Mouse (Mus musculus) erythroblast, embryonic 14.5 days (primary cell): ENCODE measurements around the gene DXBay18. TPM values are rescaled to one million over a fixed set of nuclear protein-coding genes. Genes with fewer than 3 reads are reported as not detected.
"Not testable (repeated sequence)": the region's sequence is repeated elsewhere in the genome, so short reads cannot be mapped to it uniquely, and the experiment has no call there.

Experiments
- H3K27me3 ChIP-seq: 2 replicates; pipeline ENCODE4 v1.6.1; 2012; ENCODE audit warnings: inconsistent platforms; ENCODE audit not compliant: control insufficient read depth
- H3K36me3 ChIP-seq: 2 replicates; pipeline ENCODE4 v1.6.1; 2012; ENCODE audit warnings: mild to moderate bottlenecking, inconsistent platforms; ENCODE audit not compliant: control insufficient read depth
- H3K4me1 ChIP-seq: 2 replicates; pipeline ENCODE4 v1.6.1; 2012; ENCODE audit warnings: inconsistent platforms; ENCODE audit not compliant: control insufficient read depth
- H3K4me3 ChIP-seq: replicated peaks from 2 replicates; pipeline ENCODE3; 2012; ENCODE audit warnings: moderate library complexity, mild to moderate bottlenecking, inconsistent platforms
- H3K9me3 ChIP-seq: 2 replicates; pipeline ENCODE4 v1.6.1; 2012; ENCODE audit warnings: low read length, inconsistent platforms, mixed read lengths; ENCODE audit not compliant: control insufficient read depth
- polyA plus RNA-seq: library from polyadenylated mRNA; stranded (reverse); fragments of >175 nt; gene quantifications from 2 replicates; pipeline ENCODE4 v1.2.3, GENCODE M21; 2012

The DXBay18 gene
- not detected in 2 replicates for polyA plus RNA-seq

DNA sequence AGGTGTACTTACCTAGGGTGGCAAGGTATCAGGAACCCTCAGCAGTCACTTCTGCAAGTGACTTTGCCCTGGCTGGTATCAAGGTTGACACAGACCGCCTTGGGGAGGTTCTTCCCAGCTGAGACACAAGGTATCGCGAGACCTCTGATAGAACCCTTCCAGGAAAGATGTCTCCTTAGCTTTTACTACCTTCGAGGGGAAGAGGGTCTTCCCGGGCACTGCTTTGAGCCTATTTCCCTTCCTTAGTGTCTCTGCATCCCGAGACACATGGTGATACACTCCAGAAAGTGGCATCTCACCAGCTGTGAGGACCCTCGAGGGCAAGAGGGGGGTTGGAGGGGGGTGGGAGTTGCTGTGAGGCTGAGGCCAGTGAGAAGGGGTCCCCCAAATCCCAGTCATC, at the start of gene DXBay18:
TSS of gene DXBay18 (minus strand) at position 101 of the 400 bp plus-strand sequence.
- H3K9me3 ChIP-seq, H3K4me3 ChIP-seq, H3K4me1 ChIP-seq, H3K27me3 ChIP-seq, H3K36me3 ChIP-seq: not testable (repeated sequence)

DNA sequence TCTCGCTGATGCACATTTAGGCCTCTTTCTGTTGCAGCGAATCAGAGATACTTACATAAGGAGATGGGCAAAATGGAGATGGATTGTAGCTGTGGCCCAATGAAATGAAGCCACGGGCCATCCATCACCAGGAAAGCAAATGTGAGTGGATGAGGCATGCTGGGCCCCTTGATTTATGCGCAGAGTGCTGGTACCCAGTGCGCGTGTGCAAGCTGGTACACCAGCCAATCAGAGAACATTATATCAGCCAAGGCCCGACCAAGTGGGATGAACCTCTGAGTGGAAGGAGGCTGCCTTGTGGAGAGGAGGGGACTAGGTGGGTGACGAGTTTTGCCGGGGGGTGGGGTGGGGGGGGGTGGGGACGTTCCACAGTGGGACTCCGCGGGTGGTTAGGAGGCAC, 42.7 kb upstream of the DXBay18 start, which contains the start of gene Xlr3b:
TSS of gene Xlr3b (plus strand) at position 274 of the 400 bp plus-strand sequence.
- not testable (repeated sequence) for H3K4me3 ChIP-seq, H3K4me1 ChIP-seq, H3K27me3 ChIP-seq

DNA sequence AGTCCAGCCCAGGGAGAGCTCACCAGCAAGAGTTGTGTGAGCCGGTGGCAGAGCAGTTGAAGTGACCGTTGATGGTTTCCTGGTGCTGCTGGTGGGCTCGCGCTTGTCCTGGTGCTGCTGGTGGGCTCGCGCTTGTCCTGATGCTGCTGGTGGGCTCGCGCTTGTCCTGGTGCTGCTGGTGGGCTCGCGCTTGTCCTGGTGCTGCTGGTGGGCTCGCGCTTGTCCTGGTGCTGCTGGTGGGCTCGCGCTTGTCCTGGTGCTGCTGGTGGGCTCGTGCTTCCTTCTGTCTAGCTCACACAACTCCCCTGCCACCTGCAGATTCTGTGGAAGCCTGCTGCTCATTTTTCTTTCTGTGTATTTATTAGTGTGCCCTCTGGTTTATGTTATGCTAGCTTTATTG, 27.6 kb upstream of the DXBay18 start, which contains the start of gene Spin2d:
TSS of gene Spin2d (minus strand) at position 101 of the 400 bp plus-strand sequence.
- not testable (repeated sequence) for H3K4me1 ChIP-seq, H3K9me3 ChIP-seq, H3K27me3 ChIP-seq, H3K36me3 ChIP-seq, H3K4me3 ChIP-seq

More for the DNA sequence above, 42.7 kb upstream of the DXBay18 start, which contains the start of gene Xlr3b:
- H3K36me3 ChIP-seq, H3K9me3 ChIP-seq: not testable (repeated sequence)

DNA sequence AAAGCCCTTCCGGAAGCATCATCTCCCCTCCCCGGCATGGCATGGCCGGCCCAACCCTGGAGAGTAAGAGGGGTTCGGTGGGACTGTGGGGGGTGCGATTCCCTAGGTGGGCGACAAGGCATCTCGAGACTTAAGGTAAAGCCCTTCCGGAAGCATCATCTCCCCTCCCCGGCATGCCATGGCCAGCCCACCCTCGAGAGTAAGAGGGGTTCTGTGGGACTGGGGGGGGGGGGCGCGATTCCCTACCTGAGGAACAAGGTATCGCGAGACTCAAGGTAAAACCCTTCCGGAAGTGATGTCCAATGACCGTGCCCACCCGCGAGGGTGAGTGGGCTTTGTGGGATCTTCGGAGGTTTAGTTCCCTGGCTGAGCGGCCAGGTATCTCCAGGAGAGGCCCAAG, 754 bp downstream of the DXBay18 start, which contains the start of gene Xlr5b:
TSS of gene Xlr5b (plus strand) at position 301 of the 400 bp plus-strand sequence.
- H3K9me3 ChIP-seq, H3K4me3 ChIP-seq, H3K4me1 ChIP-seq, H3K36me3 ChIP-seq, H3K27me3 ChIP-seq: not testable (repeated sequence)

DNA sequence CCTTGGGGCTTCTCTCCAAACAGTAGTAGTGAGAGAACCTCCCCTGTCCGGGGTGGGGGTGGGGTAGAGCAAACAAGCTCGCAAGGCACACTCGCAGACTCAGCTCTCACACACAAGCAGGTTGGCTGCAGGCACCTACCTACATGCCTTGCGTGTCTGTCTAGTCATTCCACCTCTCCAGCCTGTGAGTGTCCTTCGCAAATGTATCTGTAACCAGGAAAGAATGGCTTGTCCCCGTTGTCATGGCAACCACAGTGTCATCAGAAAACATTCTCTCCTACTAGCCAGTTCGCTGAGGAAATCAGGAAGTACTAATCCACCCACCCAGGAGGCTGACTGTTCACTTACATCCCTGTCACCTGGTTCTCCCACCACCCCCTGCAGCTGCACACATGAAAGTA, 6.0 kb downstream of the DXBay18 start:
- not testable (repeated sequence) for H3K9me3 ChIP-seq, H3K36me3 ChIP-seq, H3K4me3 ChIP-seq, H3K27me3 ChIP-seq, H3K4me1 ChIP-seq

DNA sequence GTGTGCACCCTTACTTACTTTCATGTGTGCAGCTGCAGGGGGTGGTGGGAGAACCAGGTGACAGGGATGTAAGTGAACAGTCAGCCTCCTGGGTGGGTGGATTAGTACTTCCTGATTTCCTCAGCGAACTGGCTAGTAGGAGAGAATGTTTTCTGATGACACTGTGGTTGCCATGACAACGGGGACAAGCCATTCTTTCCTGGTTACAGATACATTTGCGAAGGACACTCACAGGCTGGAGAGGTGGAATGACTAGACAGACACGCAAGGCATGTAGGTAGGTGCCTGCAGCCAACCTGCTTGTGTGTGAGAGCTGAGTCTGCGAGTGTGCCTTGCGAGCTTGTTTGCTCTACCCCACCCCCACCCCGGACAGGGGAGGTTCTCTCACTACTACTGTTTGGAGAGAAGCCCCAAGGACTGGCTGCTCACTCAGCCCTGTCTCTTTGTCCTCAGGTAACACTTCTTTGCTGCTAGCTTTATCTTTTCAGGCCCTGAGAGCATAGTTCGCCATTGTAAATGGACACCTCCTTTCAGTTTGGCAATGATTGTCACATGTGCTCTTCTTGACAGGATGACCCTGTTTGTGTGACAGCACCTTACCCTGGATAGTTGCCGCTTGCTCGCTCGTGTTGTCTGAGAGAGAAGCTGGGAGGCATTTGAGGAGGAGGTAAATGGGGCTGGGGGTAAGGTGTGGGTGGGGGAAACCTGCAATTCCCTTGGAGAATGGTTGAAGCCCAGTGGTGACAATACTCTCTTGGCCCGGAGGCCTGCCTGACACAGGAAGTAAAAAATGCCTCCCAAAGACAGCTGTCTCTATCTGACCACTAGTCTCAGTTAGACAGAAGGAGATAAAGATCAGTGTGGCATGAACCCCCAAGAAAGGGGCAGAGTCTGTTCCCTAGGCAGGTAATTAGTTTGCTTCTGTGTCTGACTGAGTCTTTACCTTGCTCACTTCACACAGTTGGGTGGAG, 26.1 kb downstream of the DXBay18 start:
- H3K4me1 ChIP-seq, H3K36me3 ChIP-seq: not testable (repeated sequence)

DNA sequence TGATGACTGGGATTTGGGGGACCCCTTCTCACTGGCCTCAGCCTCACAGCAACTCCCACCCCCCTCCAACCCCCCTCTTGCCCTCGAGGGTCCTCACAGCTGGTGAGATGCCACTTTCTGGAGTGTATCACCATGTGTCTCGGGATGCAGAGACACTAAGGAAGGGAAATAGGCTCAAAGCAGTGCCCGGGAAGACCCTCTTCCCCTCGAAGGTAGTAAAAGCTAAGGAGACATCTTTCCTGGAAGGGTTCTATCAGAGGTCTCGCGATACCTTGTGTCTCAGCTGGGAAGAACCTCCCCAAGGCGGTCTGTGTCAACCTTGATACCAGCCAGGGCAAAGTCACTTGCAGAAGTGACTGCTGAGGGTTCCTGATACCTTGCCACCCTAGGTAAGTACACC, 32.5 kb downstream of the DXBay18 start, which contains the start of gene Gm14685:
TSS of gene Gm14685 (plus strand) at position 301 of the 400 bp plus-strand sequence.
- H3K36me3 ChIP-seq, H3K27me3 ChIP-seq, H3K4me3 ChIP-seq, H3K4me1 ChIP-seq, H3K9me3 ChIP-seq: not testable (repeated sequence)

More for the DNA sequence above, 26.1 kb downstream of the DXBay18 start:
- H3K4me3 ChIP-seq, H3K9me3 ChIP-seq, H3K27me3 ChIP-seq: not testable (repeated sequence)

DNA sequence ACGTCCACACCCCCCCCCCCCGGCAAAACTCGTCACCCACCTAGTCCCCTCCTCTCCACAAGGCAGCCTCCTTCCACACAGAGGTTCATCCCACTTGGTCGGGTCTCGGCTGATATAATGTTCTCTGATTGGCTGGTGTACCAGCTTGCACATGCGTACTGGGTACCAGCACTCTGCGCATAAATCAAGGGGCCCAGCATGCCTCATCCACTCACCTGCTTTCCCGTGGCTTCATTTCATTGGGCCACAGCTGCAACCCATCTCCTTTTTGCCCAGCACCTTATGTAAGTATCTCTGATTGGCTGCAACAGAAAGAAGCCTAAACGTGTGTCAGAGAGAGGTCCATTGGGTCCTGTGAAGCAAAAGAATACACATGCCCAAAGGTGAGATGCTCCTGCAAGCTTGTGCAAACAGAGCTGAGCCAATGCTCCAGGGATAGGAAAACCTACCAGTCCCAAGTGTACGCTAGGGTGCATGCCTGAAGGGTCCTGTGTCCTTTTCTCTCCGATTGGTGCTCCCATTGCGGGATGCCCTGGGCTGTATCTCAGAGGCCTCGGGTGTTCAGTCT, 52.2 kb downstream of the DXBay18 start, which contains the start of gene Xlr3a:
TSS of gene Xlr3a (minus strand) at position 155 of the 568 bp plus-strand sequence.
- H3K4me1 ChIP-seq, H3K4me3 ChIP-seq, H3K9me3 ChIP-seq, H3K27me3 ChIP-seq, H3K36me3 ChIP-seq: not testable (repeated sequence)

Other genes with a start within 250 kb of the DXBay18 start
- gene Cetn2, start 231.0 kb downstream of the DXBay18 start, polyA plus RNA-seq: 0.20 and 0.21 TPM in 2 replicates
- gene Nsdhl, start 230.9 kb downstream of the DXBay18 start, polyA plus RNA-seq: 0.09 and 0.16 TPM in 2 replicates
- 0.01 TPM in 1 of 2 replicates, not detected in the other for gene Zfp185, start 162.1 kb downstream of the DXBay18 start, polyA plus RNA-seq
- gene Pnma5, start 112.3 kb downstream of the DXBay18 start, polyA plus RNA-seq: not detected in 2 replicates
- gene Pnma3, start 84.7 kb downstream of the DXBay18 start, polyA plus RNA-seq: not detected in 2 replicates
- gene Xlr4a, start 67.0 kb downstream of the DXBay18 start, polyA plus RNA-seq: not detected in 2 replicates
- not detected in 2 replicates for gene Xlr3a, start 52.4 kb downstream of the DXBay18 start, polyA plus RNA-seq
- gene Gm14685, start 32.4 kb downstream of the DXBay18 start, polyA plus RNA-seq: not detected in 2 replicates
- gene Xlr5b, start 654 bp downstream of the DXBay18 start, polyA plus RNA-seq: not detected in 2 replicates
- not detected in 2 replicates for gene Spin2d, start 27.5 kb upstream of the DXBay18 start, polyA plus RNA-seq
- not detected in 2 replicates for gene Xlr3b, start 42.8 kb upstream of the DXBay18 start, polyA plus RNA-seq
- gene Xlr4b, start 64.9 kb upstream of the DXBay18 start, polyA plus RNA-seq: not detected in 2 replicates
- gene F8a, start 78.8 kb upstream of the DXBay18 start, polyA plus RNA-seq: 0.45 and 0.53 TPM in 2 replicates
- gene Xlr4c, start 93.7 kb upstream of the DXBay18 start, polyA plus RNA-seq: 0.19 TPM in 1 of 2 replicates, not detected in the other
- gene Xlr3c, start 115.9 kb upstream of the DXBay18 start, polyA plus RNA-seq: not detected in 2 replicates
- gene Xlr5a, start 143.5 kb upstream of the DXBay18 start, polyA plus RNA-seq: not detected in 2 replicates
- gene Xlr5c, start 143.5 kb upstream of the DXBay18 start, polyA plus RNA-seq: not detected in 2 replicates
- not detected in 2 replicates for gene Gm45015, start 187.4 kb upstream of the DXBay18 start, polyA plus RNA-seq
- 0.01 and 0.02 TPM in 2 replicates for gene Zfp275, start 193.2 kb upstream of the DXBay18 start, polyA plus RNA-seq
- not detected in 2 replicates for gene Gm18336, start 249.3 kb upstream of the DXBay18 start, polyA plus RNA-seq